Mouse (Mus musculus) lung, postnatal 0 days (tissue): ENCODE measurements around the gene Lrmda. TPM values are rescaled to one million over a fixed set of nuclear protein-coding genes. Genes with fewer than 3 reads are reported as not detected.
A peak's percentile ranks its signal among the peaks of the same experiment; 100 is the strongest.

Source experiments
- ATAC-seq: fragments of 200-750 bp; cut with Nextera tagmentation; 2 replicates; pipeline ENCODE4 v1.8.0; 2017; ENCODE audit warnings: moderate library complexity
- DNase-seq: peaks from one replicate; pipeline ENCODE4 v3.0.0-alpha.2; 2016; ENCODE audit warnings: low spot score
- H3K27ac ChIP-seq: fragments of 300-500 bp; sonication (generic); 2 replicates; pipeline ENCODE4 v1.5.1; 2014; ENCODE audit warnings: antibody characterized with exemption, mild to moderate bottlenecking, low read length, mixed read lengths
- H3K27me3 ChIP-seq: fragments of 300-500 bp; sonication (generic); replicated peaks from 2 replicates; pipeline ENCODE4 v1.6.1; 2014; ENCODE audit warnings: low read length, mixed read lengths; ENCODE audit not compliant: insufficient read depth
- H3K36me3 ChIP-seq: fragments of 300-500 bp; sonication (generic); 2 replicates; pipeline ENCODE4 v1.6.1; 2014; ENCODE audit warnings: low read length, mixed read lengths; ENCODE audit not compliant: insufficient read depth
- H3K4me1 ChIP-seq: fragments of 300-500 bp; sonication (generic); 2 replicates; pipeline ENCODE4 v1.6.1; 2014; ENCODE audit warnings: antibody characterized with exemption, low read depth, low read length, mixed read lengths; ENCODE audit not compliant: insufficient read depth
- H3K4me2 ChIP-seq: fragments of 300-500 bp; sonication (generic); replicated peaks from 2 replicates; pipeline ENCODE4 v1.6.1; 2014; ENCODE audit warnings: low read depth, mild to moderate bottlenecking, low read length, moderate library complexity, mixed read lengths
- H3K4me3 ChIP-seq: fragments of 300-500 bp; sonication (generic); 2 replicates; pipeline ENCODE4 v1.5.1; 2014; ENCODE audit warnings: low read depth, low read length
- H3K9ac ChIP-seq: fragments of 300-500 bp; sonication (generic); replicated peaks from 2 replicates; pipeline ENCODE4 v1.6.1; 2014; ENCODE audit warnings: low read depth, mild to moderate bottlenecking
- H3K9me3 ChIP-seq: fragments of 300-500 bp; sonication (generic); 2 replicates; pipeline ENCODE4 v1.6.1; 2016; ENCODE audit warnings: low read length, mixed read lengths
- CTCF ChIP-seq: IDR thresholded peaks from 2 replicates; pipeline ENCODE4 v1.5.1; 2016; ENCODE audit warnings: antibody characterized with exemption, mild to moderate bottlenecking
- EP300 ChIP-seq: IDR thresholded peaks from 2 replicates; pipeline ENCODE4 v1.6.1; 2016; ENCODE audit warnings: antibody characterized with exemption, mild to moderate bottlenecking, control low read depth
- WGBS: fragments of 180-500 bp; shearing (Covaris S2); extraction: QIAGEN DNeasy Blood & Tissue Kit; methylation state at CpG from one replicate; pipeline ENCODE4 v1.1.7; 2014; 5-methylcytosine and 5-hydroxymethylcytosine counted together
- polyA plus RNA-seq: library from polyadenylated mRNA; unstranded; fragments of >200 nt; fragmentation: Nextera tagmentation; extraction: Ambion mirVana; gene quantifications from 2 replicates; pipeline ENCODE4 v1.2.1, GENCODE M21; 2015

The Lrmda gene
- polyA plus RNA-seq, 1 experiment from 2014 or later, result 0.86 TPM

GRCm38 (mm10) chr14:22048900-22049199 lies 29.3 kb downstream of the Lrmda start:
- Histone ChIP-seq H3K9me3 (no peaks in the 10 kb centered on the region), H3K36me3 (no peaks in the 10 kb centered on the region), H3K4me3 (no peak overlapping the region), H3K27me3 (no peaks in the 10 kb centered on the region), H3K4me2 (no peak overlapping the region), H3K27ac (no peak overlapping the region), H3K9ac (no peak overlapping the region), H3K4me1 (no peaks in the 10 kb centered on the region)
- WGBS, result 75% methylated on average over 6 of the region's 6 CpGs
- no peak for TF ChIP-seq EP300
- no peak for TF ChIP-seq CTCF
- ATAC-seq (no peak), DNase-seq (no peak)

- no peak overlapping the region for H3K27ac ChIP-seq
- H3K9ac ChIP-seq, result no peak overlapping the region
- no peaks in the 10 kb centered on the region for H3K9me3 ChIP-seq
- H3K4me3 ChIP-seq, result no peak overlapping the region
- no peak for DNase-seq
- H3K4me2 ChIP-seq, result no peak overlapping the region
- no peaks in the 10 kb centered on the region for H3K4me1 ChIP-seq
- H3K36me3 ChIP-seq, result no peaks in the 10 kb centered on the region
- TF ChIP-seq EP300 (no peak), CTCF (no peak)
- H3K27me3 ChIP-seq, result no peaks in the 10 kb centered on the region
- 42% methylated on average over 1 of the region's 1 CpGs for WGBS
- ATAC-seq, result no peak
Measured at GRCm38 (mm10) chr14:22049282-22049681, 29.8 kb downstream of the Lrmda start.

- H3K27me3 ChIP-seq, result no peaks in the 10 kb centered on the region
- H3K36me3 ChIP-seq, result no peaks in the 10 kb centered on the region
- H3K4me3 ChIP-seq, result no peak overlapping the region
- TF ChIP-seq CTCF (no peak), EP300 (no peak)
- no peaks in the 10 kb centered on the region for H3K9me3 ChIP-seq
- no peak overlapping the region for H3K4me2 ChIP-seq
- ATAC-seq (peak; percentile 50), DNase-seq (peak; percentile 70)
- no peak overlapping the region for H3K27ac ChIP-seq
- 41% methylated on average over 14 of the region's 14 CpGs for WGBS
- H3K4me1 ChIP-seq, result no peaks in the 10 kb centered on the region
- no peak overlapping the region for H3K9ac ChIP-seq
Measured at GRCm38 (mm10) chr14:22051941-22052664, 32.6 kb downstream of the Lrmda start.

- DNase-seq (peak; percentile 80), ATAC-seq (peak; percentile 67)
- Histone ChIP-seq H3K4me2 (no peak overlapping the region), H3K27ac (no peak overlapping the region), H3K9ac (no peak overlapping the region), H3K9me3 (no peaks in the 10 kb centered on the region), H3K36me3 (no peaks in the 10 kb centered on the region), H3K27me3 (no peaks in the 10 kb centered on the region), H3K4me3 (no peak overlapping the region), H3K4me1 (no peaks in the 10 kb centered on the region)
- WGBS, result 67% methylated on average over 8 of the region's 8 CpGs
- peak; percentile 35 for TF ChIP-seq CTCF
- TF ChIP-seq EP300, result no peak
Measured at GRCm38 (mm10) chr14:22055630-22056029, 36.1 kb downstream of the Lrmda start.

GRCm38 (mm10) chr14:22056246-22056645 lies 36.7 kb downstream of the Lrmda start:
- DNase-seq, result no peak

GRCm38 (mm10) chr14:22058729-22059128 lies 39.2 kb downstream of the Lrmda start:
- TF ChIP-seq CTCF (no peak), EP300 (no peak)
- WGBS, result 58% methylated on average over 1 of the region's 1 CpGs
- ATAC-seq (no peak), DNase-seq (no peak)
- Histone ChIP-seq H3K27me3 (no peaks in the 10 kb centered on the region), H3K27ac (no peak overlapping the region), H3K4me2 (no peak overlapping the region), H3K4me3 (no peak overlapping the region), H3K36me3 (no peaks in the 10 kb centered on the region), H3K4me1 (no peaks in the 10 kb centered on the region), H3K9ac (no peak overlapping the region), H3K9me3 (no peaks in the 10 kb centered on the region)

More at GRCm38 (mm10) chr14:22056246-22056645, 36.7 kb downstream of the Lrmda start:
- H3K27ac ChIP-seq, result no peak overlapping the region
- WGBS, result 70% methylated on average over 4 of the region's 4 CpGs
- H3K4me1 ChIP-seq, result no peaks in the 10 kb centered on the region
- TF ChIP-seq EP300, result no peak
- TF ChIP-seq CTCF, result no peak
- H3K36me3 ChIP-seq, result no peaks in the 10 kb centered on the region
- no peaks in the 10 kb centered on the region for H3K27me3 ChIP-seq
- no peak overlapping the region for H3K4me3 ChIP-seq
- no peaks in the 10 kb centered on the region for H3K9me3 ChIP-seq
- H3K9ac ChIP-seq, result no peak overlapping the region
- no peak for ATAC-seq
- H3K4me2 ChIP-seq, result no peak overlapping the region
